Mouse (Mus musculus) 416B (cell line): ENCODE measurements at regions not wholly inside any gene's neighbourhood (a gene's known extent, or its start where the extent isn't known, plus 50 kb on each side); places are given as distances from the start of the nearest gene placed in this dataset.
"Not testable (repeated sequence)": the region's sequence is repeated elsewhere in the genome, so short reads cannot be mapped to it uniquely, and the experiment has no call there.

ENCODE experiments used
- DNase-seq: peaks from one replicate; pipeline ENCODE4 v3.0.0; 2011; ENCODE audit warnings: low read depth

DNA sequence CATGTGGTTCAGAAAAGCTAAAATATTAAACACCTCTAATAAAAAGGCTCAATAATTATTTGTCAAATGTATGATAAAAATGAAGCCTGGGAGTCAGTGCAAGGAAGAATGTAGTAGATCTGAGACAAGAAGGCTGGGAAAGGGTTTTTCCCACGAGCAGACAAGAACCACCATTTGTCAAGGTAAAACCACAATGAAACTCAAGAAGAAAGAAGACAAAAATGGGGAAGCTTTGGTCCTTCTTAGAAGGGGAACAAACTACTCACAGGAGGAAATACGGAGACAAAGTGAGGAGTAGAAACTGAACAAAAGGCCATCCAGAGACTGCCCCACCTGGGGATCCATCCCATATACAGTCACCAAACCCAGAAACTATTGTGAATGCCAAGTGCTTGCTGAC, 420.0 kb downstream of the Hs3st1 start:
- no peak for DNase-seq

GRCm38 (mm10) chr5:39334241-39334640, 421.0 kb downstream of the Hs3st1 start:
- no peak for DNase-seq

- DNase-seq: no peak
These were observed 429.9 kb downstream of the Hs3st1 start for GRCm38 (mm10) chr5:39325399-39325798.

DNA sequence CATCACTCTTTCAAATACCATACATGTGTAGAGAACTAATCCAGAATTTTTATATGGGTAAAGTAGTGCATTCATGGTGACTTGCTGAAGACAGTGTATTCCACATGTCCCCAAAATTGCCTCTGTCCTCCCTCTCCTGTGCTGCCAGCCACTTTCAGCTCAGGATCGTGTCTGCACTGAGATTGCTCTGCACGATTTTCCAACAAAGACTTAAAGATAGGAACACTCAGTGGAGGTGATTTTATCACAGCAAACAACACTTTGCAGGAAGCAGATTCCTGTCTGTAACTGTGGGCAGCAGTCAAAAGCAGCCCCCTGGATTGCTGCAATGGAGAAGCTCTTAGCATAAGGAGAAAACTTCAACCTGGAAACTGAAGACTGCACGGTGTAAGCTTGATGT, 438.8 kb downstream of the Hs3st1 start:
- DNase-seq: no peak

GRCm38 (mm10) chr5:39311211-39311610, 434.6 kb upstream of the Clnk start:
- DNase-seq: no peak

DNA sequence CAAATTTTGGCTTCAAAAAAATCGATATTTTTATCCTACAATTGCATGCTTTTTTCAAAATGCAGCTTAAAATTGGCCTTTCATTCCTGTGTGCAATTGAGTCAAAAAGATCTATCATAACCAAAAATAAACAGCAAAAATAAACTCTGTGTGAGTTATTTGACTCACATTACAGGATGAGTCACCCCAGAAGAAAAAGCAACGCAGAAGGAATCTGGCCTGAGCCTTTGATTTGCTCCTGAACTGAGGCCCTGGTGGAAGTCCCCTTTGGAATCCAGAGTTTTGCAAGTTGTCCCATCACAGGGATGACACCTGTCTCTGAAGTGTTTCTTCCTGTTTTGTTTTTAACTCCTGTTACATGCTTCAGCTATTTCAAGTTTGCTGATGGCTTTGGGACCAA, 429.2 kb upstream of the Clnk start:
- no peak for DNase-seq

DNA sequence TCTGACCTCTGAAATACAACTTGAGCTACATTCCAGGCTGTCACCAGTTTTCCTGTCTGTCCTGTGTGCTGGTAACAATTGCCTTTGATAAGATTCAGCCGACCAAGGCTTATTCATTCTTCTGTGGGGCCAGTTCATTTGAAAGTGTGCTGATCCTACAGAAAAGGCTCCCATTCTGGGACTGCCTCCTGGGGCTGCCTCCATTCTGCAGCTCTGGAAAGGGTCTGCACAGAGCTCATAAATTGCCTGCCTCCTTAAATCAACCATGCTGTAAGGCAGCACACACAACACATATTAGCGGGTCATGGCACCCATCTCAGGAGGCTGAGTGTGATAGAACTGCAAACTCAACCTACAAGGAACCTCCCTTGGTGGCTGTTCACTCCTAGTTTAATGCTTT, 416.2 kb upstream of the Clnk start:
- no peak for DNase-seq

GRCm38 (mm10) chr5:39281021-39281420, 404.4 kb upstream of the Clnk start:
- no peak for DNase-seq

- no peak for DNase-seq
These were observed 397.2 kb upstream of the Clnk start for GRCm38 (mm10) chr5:39273710-39274385.

DNA sequence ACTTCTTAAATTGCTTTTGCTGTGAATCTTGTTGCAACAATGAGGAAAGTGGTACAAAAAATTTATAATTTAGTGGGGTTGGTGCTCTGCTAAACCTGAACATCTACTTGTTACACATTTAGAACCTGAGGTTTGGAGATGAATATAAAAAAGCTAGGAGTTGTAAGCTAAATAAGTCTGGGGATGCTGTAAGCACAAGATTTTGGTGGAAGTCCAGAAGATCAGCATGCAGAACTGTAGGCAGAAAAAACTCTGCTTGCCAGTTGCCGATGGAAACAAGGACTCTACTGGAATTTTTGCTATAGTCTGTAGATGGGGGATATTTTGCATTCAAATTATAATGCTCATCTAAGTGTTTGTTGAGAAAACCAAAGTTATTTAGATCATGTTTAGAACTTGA, 390.5 kb upstream of the Clnk start:
- no peak for DNase-seq

DNA sequence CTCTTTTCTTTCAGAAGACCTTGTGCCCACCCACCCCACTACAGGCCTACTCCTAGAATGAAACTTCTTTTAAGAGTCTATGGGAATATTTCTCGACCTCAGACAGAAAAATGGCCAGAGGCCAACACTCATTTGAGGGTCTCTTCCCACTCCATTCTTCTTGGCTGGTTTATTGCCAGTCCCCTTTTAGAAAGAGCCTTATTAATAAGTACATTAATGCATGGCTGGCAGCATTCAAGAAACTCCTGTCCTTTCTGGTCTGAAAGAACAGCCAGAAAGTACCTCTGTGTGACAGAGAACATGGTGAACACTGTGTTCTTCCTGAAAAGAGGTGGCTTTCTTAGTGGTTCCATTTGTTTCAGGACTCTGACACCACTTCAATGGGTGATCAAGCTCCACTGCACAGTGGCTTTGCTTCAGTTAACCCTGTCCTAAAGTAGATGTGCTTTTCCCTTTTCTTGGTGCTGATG, 384.1 kb upstream of the Clnk start:
- no peak for DNase-seq

- DNase-seq: no peak
These were observed 381.1 kb upstream of the Clnk start for GRCm38 (mm10) chr5:39257745-39258144.

- DNase-seq: no peak
These were observed 375.6 kb upstream of the Clnk start for GRCm38 (mm10) chr5:39252206-39252605.

- DNase-seq: no peak
These were observed 374.4 kb upstream of the Clnk start for GRCm38 (mm10) chr5:39251021-39251420.

DNA sequence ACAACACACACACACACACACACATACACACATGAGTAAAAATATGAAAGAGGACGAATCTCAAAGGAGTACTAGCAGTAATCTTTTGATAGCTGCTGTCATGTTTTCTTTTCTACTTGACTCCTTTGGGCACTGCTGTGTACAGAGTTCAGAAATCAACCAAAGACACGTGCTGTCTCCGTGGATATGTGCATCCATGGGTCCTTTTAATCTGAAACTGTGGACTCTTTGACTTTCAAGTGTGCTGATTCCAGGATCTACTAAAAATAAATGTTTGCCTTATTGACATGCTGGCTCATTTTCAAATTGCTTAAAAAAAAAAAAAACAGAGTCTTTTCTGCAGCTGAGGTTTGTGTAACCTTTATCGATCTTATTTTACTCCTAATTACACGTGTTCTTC, 343.1 kb upstream of the Clnk start:
- no peak for DNase-seq

DNA sequence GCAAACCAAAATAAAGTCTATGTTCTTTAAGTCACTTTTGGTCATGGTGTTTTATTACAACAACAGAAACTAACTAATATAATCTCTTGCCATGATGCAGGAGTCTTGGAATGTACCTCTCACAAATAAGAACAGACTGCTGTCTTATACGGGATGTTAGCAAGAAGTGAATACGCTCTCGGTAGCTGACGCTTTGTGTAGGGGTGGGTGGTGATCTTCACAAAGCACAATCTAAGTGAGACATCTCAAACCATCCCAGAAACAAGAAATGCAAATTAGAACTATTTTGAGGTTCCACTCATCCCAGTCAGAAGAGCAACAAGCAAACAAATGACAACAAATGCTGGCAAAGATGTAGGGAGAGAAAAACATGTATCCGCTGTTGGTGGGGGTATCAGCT, 339.7 kb upstream of the Clnk start:
- no peak for DNase-seq

DNA sequence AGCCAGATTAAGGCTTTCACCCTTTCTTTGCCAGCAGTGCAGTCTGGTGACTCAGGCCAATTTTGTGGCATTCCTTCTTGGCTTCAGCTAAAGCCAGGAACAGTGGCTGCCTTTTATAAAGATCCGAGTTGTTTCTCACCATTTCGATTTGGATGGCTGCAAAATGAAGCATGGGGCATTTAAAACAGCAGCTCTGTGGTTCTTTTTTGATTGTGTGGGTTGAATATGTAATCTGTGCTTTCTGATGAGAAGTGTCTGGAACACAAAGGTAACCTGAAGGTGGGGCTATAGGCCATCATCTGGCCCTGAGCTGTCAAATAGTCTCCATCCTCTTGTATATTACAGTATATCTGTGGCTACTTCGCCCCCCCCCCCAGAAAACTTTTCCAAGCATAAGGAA, 338.4 kb upstream of the Clnk start:
- no peak for DNase-seq

DNA sequence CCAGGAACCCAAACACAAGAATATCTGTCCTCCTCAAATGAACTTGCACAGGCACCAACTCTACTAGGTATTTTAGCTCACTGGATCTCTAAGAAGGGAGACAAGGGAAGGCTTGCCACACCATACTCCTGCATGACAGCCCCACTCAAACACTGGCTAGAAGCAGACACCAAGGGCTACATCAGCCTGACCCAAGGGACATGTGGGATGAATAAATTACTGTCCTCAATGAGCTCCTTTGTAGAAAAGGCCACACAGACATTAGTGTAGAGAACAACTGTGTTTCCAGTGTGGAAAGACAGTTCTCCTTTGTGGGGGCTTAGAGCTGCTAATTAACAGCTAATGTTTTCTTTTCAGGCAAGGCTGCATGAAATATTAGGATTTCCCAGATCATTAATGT, 335.9 kb upstream of the Clnk start:
- no peak for DNase-seq

DNA sequence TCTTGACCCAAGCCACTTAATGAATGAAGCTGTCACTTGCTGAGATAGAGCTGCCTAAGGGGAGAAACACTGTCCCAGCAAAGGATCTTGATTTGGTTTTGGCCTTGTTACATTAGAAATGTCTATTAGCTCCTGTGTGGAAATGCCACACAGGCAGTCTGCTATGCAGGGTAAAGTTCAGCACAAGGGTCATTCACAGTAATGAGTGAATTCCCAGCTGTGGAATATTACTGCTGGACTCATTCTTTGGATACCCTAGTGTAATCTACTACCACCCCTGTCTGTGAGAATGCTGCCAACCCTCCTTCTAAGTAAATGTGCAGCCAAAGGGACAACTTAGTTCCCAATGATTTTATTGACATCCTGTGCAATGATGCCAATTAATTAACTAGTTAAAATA, 322.2 kb upstream of the Clnk start:
- DNase-seq: no peak

GRCm38 (mm10) chr5:39191153-39191552, 314.5 kb upstream of the Clnk start:
- not testable (repeated sequence) for DNase-seq

DNA sequence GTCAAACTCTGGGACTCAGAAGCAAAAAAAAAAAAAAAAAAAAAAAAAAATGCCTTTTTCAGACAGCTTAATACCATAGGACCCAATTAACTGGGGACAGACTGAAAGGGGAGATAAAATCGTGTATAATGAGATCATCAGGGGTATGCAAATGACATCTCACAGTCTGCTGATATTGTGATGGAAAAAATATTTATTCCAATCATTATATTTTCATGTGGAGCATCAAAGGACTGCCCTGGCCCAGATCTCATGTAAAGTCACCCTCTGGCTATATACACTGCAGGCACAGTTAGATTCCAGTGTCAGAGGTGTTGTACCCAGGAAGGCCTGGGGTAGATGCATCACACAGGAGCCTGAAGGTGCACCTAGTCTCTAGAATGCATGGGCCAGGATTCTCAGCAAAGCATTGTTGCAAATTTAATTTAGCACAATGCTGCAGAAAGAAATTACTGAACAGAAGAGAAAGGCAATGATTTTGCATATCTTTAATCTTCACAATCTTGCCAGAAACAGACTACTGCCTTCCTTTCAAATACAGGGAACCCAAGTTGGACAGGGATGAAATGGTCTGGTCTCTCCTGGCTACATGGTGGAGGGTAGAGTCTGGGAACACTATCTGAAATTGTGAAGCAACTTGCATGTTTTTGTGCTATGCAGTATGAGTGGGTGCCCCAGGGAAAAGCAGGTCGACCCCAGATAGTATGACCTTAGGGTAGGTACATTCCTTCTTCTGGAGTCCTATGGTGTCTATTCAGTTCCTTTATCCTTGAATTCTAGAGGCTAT, 305.2 kb upstream of the Clnk start:
- no peak for DNase-seq

GRCm38 (mm10) chr5:39181028-39181427, 304.4 kb upstream of the Clnk start:
- no peak for DNase-seq

- no peak for DNase-seq
These were observed 301.3 kb upstream of the Clnk start for GRCm38 (mm10) chr5:39177891-39178290.

DNA sequence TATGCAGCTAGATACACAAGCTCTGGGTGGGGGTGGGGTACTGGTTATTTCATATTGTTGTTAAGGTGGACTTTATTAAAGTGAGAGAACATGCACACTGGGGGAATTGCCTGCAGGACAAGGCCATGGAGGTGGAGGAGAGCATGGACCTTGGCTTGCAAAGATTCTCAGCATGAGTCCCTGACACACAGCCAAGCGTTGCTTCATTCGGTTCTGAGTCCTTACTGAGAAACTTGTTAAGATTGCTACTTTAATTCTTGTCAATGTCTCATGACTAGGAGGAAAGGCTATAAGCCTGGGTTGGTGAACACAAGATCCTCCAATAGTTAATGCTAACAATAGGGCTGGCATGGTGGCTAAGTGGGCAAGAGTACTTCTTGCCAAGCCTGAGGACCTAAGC, 300.3 kb upstream of the Clnk start:
- no peak for DNase-seq
